Mouse (Mus musculus) midbrain, embryonic 16.5 days (tissue): ENCODE results near the gene Map7. TPM values are rescaled to one million over a fixed set of nuclear protein-coding genes. Genes with fewer than 3 reads are reported as not detected.

ENCODE experiments used
- ATAC-seq: fragments of 200-750 bp; cut with Nextera tagmentation; 2 replicates; pipeline ENCODE4 v1.8.0; 2017; ENCODE audit warnings: moderate TSS enrichment
- H3K27ac ChIP-seq: fragments of 300-500 bp; sonication (generic); 2 replicates; pipeline ENCODE4 v1.5.1; 2014; ENCODE audit warnings: mild to moderate bottlenecking, low read length, mixed read lengths
- H3K27me3 ChIP-seq: fragments of 300-500 bp; sonication (generic); 2 replicates; pipeline ENCODE4 v1.6.1; 2014; ENCODE audit warnings: low read depth, low read length, mixed read lengths; ENCODE audit not compliant: control insufficient read depth, insufficient read depth
- H3K36me3 ChIP-seq: fragments of 300-500 bp; sonication (generic); 2 replicates; pipeline ENCODE4 v1.6.1; 2014; ENCODE audit warnings: mild to moderate bottlenecking, low read length, moderate library complexity, mixed read lengths; ENCODE audit not compliant: control insufficient read depth, insufficient read depth
- H3K4me1 ChIP-seq: fragments of 300-500 bp; sonication (generic); 2 replicates; pipeline ENCODE4 v1.6.1; 2014; ENCODE audit warnings: mild to moderate bottlenecking, low read length, mixed read lengths; ENCODE audit not compliant: control insufficient read depth, insufficient read depth
- H3K4me2 ChIP-seq: fragments of 300-500 bp; sonication (generic); 2 replicates; pipeline ENCODE4 v1.6.1; 2014; ENCODE audit warnings: mild to moderate bottlenecking, low read length, mixed read lengths
- H3K4me3 ChIP-seq: fragments of 300-500 bp; sonication (generic); 2 replicates; pipeline ENCODE4 v1.5.1; 2014; ENCODE audit warnings: low read depth, mild to moderate bottlenecking, low read length, moderate library complexity, mixed read lengths
- H3K9ac ChIP-seq: fragments of 300-500 bp; sonication (generic); 2 replicates; pipeline ENCODE4 v1.6.1; 2014; ENCODE audit warnings: low read depth, low read length, mixed read lengths
- H3K9me3 ChIP-seq: fragments of 300-500 bp; sonication (generic); replicated peaks from 2 replicates; pipeline ENCODE4 v1.6.1; 2014; ENCODE audit warnings: mild to moderate bottlenecking, low read length, mixed read lengths; ENCODE audit not compliant: control insufficient read depth, poor library complexity, severe bottlenecking
- WGBS: fragments of 180-500 bp; shearing (Covaris S2); extraction: QIAGEN DNeasy Blood & Tissue Kit; methylation state at CpG from one replicate; pipeline ENCODE4 v1.1.7; 2014; 5-methylcytosine and 5-hydroxymethylcytosine counted together
- polyA plus RNA-seq: library from polyadenylated mRNA; unstranded; fragments of >200 nt; fragmentation: Nextera tagmentation; extraction: Ambion mirVana; gene quantifications from 2 replicates; pipeline ENCODE4 v1.2.1, GENCODE M21; 2015

Map7 gene
- polyA plus RNA-seq, 1 experiment from 2014 or later = 8.5 TPM

- Histone ChIP-seq H3K4me1 (no peaks in the 10 kb centered on the region), H3K36me3 (no peaks in the 10 kb centered on the region), H3K27me3 (no peaks in the 10 kb centered on the region), H3K9ac (no peak overlapping the region), H3K9me3 (no peaks in the 10 kb centered on the region), H3K27ac (no peak overlapping the region), H3K4me2 (no peak overlapping the region), H3K4me3 (no peak overlapping the region)
- no peak for ATAC-seq
- 56% methylated on average over 4 of the region's 4 CpGs for WGBS
Observed at GRCm38 (mm10) chr10:20226728-20227127, 78.5 kb downstream of the Map7 start.

DNA sequence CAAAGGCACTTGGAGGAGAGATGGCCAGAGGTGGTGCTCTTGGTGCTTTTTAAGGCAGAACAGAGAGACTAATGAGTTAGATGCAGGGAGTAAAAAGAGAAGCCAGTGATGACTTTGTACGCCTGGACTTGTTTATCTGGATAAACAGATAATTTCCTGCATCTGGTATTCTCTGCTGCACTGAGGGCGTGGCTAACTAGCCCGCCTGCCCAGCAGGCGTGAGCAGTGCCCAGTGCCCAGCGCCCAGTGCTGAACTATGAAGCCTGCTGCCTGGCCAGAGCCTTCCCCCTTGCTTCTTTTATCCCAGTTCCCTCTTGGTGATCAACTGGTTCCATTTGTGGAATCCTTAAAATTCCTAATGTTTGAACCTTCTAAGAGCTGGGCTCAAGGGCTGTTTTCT lies 81.8 kb downstream of the Map7 start:
- no peaks in the 10 kb centered on the region for H3K9me3 ChIP-seq
- H3K27ac ChIP-seq = no peak overlapping the region
- no peak overlapping the region for H3K9ac ChIP-seq
- H3K4me3 ChIP-seq = no peak overlapping the region
- no peak overlapping the region for H3K4me2 ChIP-seq
- WGBS = 92% methylated on average over 5 of the region's 5 CpGs
- H3K36me3 ChIP-seq = no peaks in the 10 kb centered on the region
- no peak for ATAC-seq
- no peaks in the 10 kb centered on the region for H3K4me1 ChIP-seq
- H3K27me3 ChIP-seq = no peaks in the 10 kb centered on the region

DNA sequence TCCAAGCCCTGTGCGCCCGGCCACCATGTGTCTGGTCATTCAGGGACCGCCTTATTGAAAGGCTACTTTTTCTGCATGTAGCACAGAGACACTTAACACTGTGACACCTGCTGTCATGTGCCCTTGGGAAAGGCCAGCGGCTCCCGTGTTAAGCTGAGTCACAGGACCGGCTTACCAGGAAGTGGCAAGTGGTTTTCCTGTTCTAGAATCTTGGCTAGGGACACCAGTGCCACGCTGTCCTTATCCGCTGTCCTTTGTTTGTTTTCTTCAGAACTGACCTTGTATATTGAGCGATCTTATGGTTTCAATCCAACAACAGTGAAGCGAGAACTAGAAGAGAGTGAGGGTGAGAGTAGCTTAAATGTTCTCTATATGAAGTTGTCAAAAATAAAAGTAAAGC lies 85.2 kb downstream of the Map7 start:
- Histone ChIP-seq H3K27me3 (no peaks in the 10 kb centered on the region), H3K27ac (no peak overlapping the region), H3K9me3 (peaks cover 3% of the 10 kb centered on the region; the same call in 1 of the 2 replicates), H3K4me2 (no peak overlapping the region), H3K36me3 (no peaks in the 10 kb centered on the region), H3K9ac (no peak overlapping the region), H3K4me1 (no peaks in the 10 kb centered on the region), H3K4me3 (no peak overlapping the region)
- 94% methylated on average over 10 of the region's 10 CpGs for WGBS
- ATAC-seq = no peak

- Histone ChIP-seq H3K9ac (no peak overlapping the region), H3K27ac (no peak overlapping the region), H3K36me3 (no peaks in the 10 kb centered on the region), H3K9me3 (peaks cover 3% of the 10 kb centered on the region; the same call in 1 of the 2 replicates), H3K4me3 (no peak overlapping the region), H3K4me1 (no peaks in the 10 kb centered on the region), H3K27me3 (no peaks in the 10 kb centered on the region), H3K4me2 (no peak overlapping the region)
- WGBS = 83% methylated on average over 4 of the region's 4 CpGs
- no peak for ATAC-seq
Observed at GRCm38 (mm10) chr10:20234466-20234865, 86.2 kb downstream of the Map7 start.

DNA sequence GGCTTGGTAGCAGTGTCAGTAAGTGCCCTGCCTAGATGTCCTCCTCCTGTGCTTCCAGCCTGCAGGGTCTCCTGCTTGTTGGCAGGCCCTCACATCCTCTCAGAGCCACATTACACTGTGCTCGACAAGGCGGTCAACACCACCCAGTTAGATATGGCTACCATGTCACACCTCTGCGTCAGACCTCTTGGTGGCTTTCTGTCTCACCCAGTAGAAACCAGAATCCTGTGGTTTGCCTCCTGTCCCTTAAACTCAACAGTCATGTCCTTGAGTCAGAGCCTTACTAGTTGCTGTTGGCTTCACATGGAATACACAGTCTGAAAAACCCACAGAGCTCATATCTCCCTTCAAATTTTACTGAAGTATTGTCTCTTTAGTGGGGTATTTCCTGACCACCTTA lies 87.4 kb downstream of the Map7 start:
- H3K27me3 ChIP-seq = no peaks in the 10 kb centered on the region
- no peak overlapping the region for H3K4me3 ChIP-seq
- ATAC-seq = no peak

GRCm38 (mm10) chr10:20236241-20236640 lies 88.0 kb downstream of the Map7 start:
- Histone ChIP-seq H3K36me3 (no peaks in the 10 kb centered on the region), H3K4me1 (no peaks in the 10 kb centered on the region), H3K9me3 (peaks cover 3% of the 10 kb centered on the region; the same call in 1 of the 2 replicates), H3K9ac (no peak overlapping the region), H3K4me2 (no peak overlapping the region), H3K27me3 (no peaks in the 10 kb centered on the region), H3K4me3 (no peak overlapping the region), H3K27ac (no peak overlapping the region)
- ATAC-seq = no peak
- 84% methylated on average over 6 of the region's 6 CpGs for WGBS

More for the DNA sequence above, 87.4 kb downstream of the Map7 start:
- Histone ChIP-seq H3K4me1 (no peaks in the 10 kb centered on the region), H3K9me3 (peaks cover 3% of the 10 kb centered on the region; the same call in 1 of the 2 replicates), H3K9ac (no peak overlapping the region), H3K27ac (no peak overlapping the region), H3K4me2 (no peak overlapping the region), H3K36me3 (no peaks in the 10 kb centered on the region)
- WGBS = 94% methylated on average over 3 of the region's 3 CpGs

DNA sequence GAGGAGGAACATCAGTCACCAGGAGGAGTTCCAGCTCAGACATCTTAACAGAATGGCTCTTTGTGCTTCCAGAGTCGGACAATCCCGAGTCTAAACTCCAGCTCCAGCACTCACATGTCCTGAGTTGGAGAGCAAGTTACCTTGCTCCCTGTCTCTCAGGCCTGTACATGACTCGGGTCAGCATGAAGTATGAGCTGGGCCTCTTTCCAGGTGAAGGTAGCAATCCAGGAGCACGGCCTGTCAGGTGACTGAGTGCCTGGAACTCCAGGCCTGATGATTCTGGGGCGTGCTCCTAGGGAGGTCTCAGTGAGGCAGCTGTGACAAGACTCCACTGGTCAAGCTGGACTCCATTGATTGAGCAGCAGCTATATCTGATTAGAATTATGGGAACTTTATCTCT lies 90.0 kb downstream of the Map7 start:
- no peak overlapping the region for H3K27ac ChIP-seq
- H3K27me3 ChIP-seq = no peaks in the 10 kb centered on the region
- 90% methylated on average over 5 of the region's 5 CpGs for WGBS
- H3K4me1 ChIP-seq = no peaks in the 10 kb centered on the region
- H3K9me3 ChIP-seq = peaks cover 3% of the 10 kb centered on the region; the same call in 1 of the 2 replicates
- H3K4me2 ChIP-seq = no peak overlapping the region
- H3K9ac ChIP-seq = no peak overlapping the region
- H3K36me3 ChIP-seq = no peaks in the 10 kb centered on the region
- no peak for ATAC-seq
- H3K4me3 ChIP-seq = no peak overlapping the region

- Histone ChIP-seq H3K4me1 (no peaks in the 10 kb centered on the region), H3K4me3 (no peak overlapping the region), H3K4me2 (no peak overlapping the region), H3K27me3 (no peaks in the 10 kb centered on the region), H3K9ac (no peak overlapping the region), H3K36me3 (no peaks in the 10 kb centered on the region), H3K27ac (no peak overlapping the region), H3K9me3 (peaks cover 3% of the 10 kb centered on the region; the same call in 1 of the 2 replicates)
- 95% methylated on average over 6 of the region's 6 CpGs for WGBS
- ATAC-seq = no peak
Observed at GRCm38 (mm10) chr10:20240858-20241257, 92.6 kb downstream of the Map7 start.

GRCm38 (mm10) chr10:20243321-20243720 lies 95.0 kb downstream of the Map7 start:
- whole genome bisulfite sequencing = 81% methylated on average over 7 of the region's 7 CpGs

More at GRCm38 (mm10) chr10:20243321-20243720, 95.0 kb downstream of the Map7 start:
- Histone ChIP-seq H3K4me3 (no peak overlapping the region), H3K9ac (no peak overlapping the region), H3K9me3 (no peaks in the 10 kb centered on the region), H3K27me3 (no peaks in the 10 kb centered on the region), H3K4me2 (no peak overlapping the region), H3K27ac (no peak overlapping the region), H3K36me3 (no peaks in the 10 kb centered on the region), H3K4me1 (no peaks in the 10 kb centered on the region)
- ATAC-seq = no peak
